Mouse (Mus musculus): ENCODE results near the gene Klhdc7b.

DNA sequence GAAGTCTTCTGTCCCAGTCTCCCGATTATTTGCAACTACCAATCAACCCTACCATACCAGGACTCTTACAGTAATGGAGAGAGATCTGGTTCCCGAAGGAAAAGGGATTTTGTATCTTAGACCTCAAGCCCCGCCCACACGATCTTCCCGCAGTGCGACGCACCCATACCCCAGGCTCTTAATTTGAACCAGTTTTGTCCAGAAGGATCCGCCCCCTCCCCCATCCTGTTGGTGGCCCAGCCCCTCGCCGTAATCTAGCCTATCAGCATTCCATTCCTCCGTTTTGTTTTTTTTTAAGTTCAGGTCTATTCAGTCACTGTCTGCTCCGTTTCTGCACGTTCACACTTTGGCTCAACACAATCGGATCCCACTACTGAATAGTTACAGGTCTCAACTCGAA lies 28.3 kb upstream of the Klhdc7b start:
- TF ChIP-seq POLR2A (IDR thresholded peaks at IDR 0.05; ENCODE audit: control insufficient read depth, low read depth, low read length) (no peak), CTCF (IDR thresholded peaks at IDR 0.05; ENCODE audit: control insufficient read depth, insufficient read depth, insufficient replicate concordance, low read depth, low read length) (no peak)

Data from testis, adult 2 months (tissue).